Mouse (Mus musculus) left cerebral cortex, adult 11 months (tissue): ENCODE measurements at regions not wholly inside any gene's neighbourhood (a gene's known extent, or its start where the extent isn't known, plus 50 kb on each side); places are given as distances from the start of the nearest gene placed in this dataset.

Experiments
- DNase-seq: peaks from one replicate; pipeline ENCODE4 v3.0.0; 2022; ENCODE audit warnings: low spot score

- DNase-seq: peak; percentile 7
Observed at GRCm38 (mm10) chr13:7870266-7870665, 332.4 kb upstream of the Adarb2 start.

GRCm38 (mm10) chr13:7915327-7915726 is 287.3 kb upstream of the Adarb2 start:
- no peak for DNase-seq
